Mouse (Mus musculus) heart, embryonic 11.5 days (tissue): ENCODE results near the gene 4930590J08Rik. TPM values are rescaled to one million over a fixed set of nuclear protein-coding genes. Genes with fewer than 3 reads are reported as not detected.
"Not testable (repeated sequence)": the region's sequence is repeated elsewhere in the genome, so short reads cannot be mapped to it uniquely, and the experiment has no call there.

Experiments
- ATAC-seq: fragments of 200-750 bp; cut with Nextera tagmentation; replicated peaks from 2 replicates; pipeline ENCODE4 v1.8.0; 2017; ENCODE audit warnings: moderate library complexity; ENCODE audit not compliant: insufficient number of reproducible peaks, low FRiP score, low TSS enrichment
- H3K27ac ChIP-seq: fragments of 300-500 bp; sonication (generic); 2 replicates; pipeline ENCODE4 v1.5.1; 2014; ENCODE audit warnings: mild to moderate bottlenecking, low read depth, low read length
- H3K27me3 ChIP-seq: fragments of 300-500 bp; sonication (generic); 2 replicates; pipeline ENCODE4 v1.6.1; 2014; ENCODE audit warnings: mild to moderate bottlenecking, low read length, mixed read lengths; ENCODE audit not compliant: control insufficient read depth, insufficient read depth
- H3K36me3 ChIP-seq: fragments of 300-500 bp; sonication (generic); 2 replicates; pipeline ENCODE4 v1.6.1; 2014; ENCODE audit warnings: mild to moderate bottlenecking, low read length, moderate library complexity, mixed read lengths; ENCODE audit not compliant: control insufficient read depth, insufficient read depth
- H3K4me1 ChIP-seq: fragments of 300-500 bp; sonication (generic); 2 replicates; pipeline ENCODE4 v1.6.1; 2014; ENCODE audit warnings: low read length; ENCODE audit not compliant: control insufficient read depth, insufficient read depth
- H3K4me2 ChIP-seq: fragments of 300-500 bp; sonication (generic); 2 replicates; pipeline ENCODE4 v1.6.1; 2014; ENCODE audit warnings: mild to moderate bottlenecking, moderate library complexity
- H3K4me3 ChIP-seq: fragments of 300-500 bp; sonication (generic); 2 replicates; pipeline ENCODE4 v1.5.1; 2014; ENCODE audit warnings: low read depth, low read length
- H3K9ac ChIP-seq: fragments of 300-500 bp; sonication (generic); 2 replicates; pipeline ENCODE4 v1.6.1; 2014; ENCODE audit warnings: mild to moderate bottlenecking, low read depth, low read length, moderate library complexity
- H3K9me3 ChIP-seq: fragments of 300-500 bp; sonication (generic); replicated peaks from 2 replicates; pipeline ENCODE4 v1.6.1; 2016; ENCODE audit warnings: low read length; ENCODE audit not compliant: control insufficient read depth
- WGBS: fragments of 180-500 bp; shearing (Covaris S2); extraction: QIAGEN DNeasy Blood & Tissue Kit; methylation state at CpG from one replicate; pipeline ENCODE4 v1.1.7; 2014; ENCODE audit not compliant: insufficient replicate concordance; 5-methylcytosine and 5-hydroxymethylcytosine counted together
- polyA plus RNA-seq: library from polyadenylated mRNA; unstranded; fragments of >200 nt; fragmentation: Nextera tagmentation; extraction: Ambion mirVana; gene quantifications from 2 replicates; pipeline ENCODE4 v1.2.1, GENCODE M21; 2014

4930590J08Rik gene
- polyA plus RNA-seq, 1 experiment from 2014 or later: 0.20 TPM

DNA sequence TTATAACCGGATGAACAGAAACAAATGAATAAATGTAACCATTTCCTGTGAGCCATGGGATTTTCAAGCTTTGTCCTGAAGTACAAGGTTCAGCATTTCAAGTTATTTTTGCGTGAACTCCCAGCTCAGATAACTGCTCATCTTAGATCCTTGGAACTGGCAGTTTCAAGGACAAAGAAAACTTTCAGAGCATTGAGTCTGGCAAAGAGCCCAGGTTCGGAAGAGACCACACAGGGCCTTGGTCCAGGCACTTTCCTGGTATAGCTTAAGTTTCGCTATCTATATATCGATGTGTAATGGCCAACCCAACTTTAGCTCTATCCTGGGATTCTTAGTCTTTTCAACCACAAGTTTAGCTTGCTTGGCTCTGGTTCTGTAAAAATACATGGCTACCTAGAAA is 28.6 kb downstream of the 4930590J08Rik start:
- H3K36me3 ChIP-seq: no peaks in the 10 kb centered on the region
- H3K4me3 ChIP-seq: no peak overlapping the region
- ATAC-seq: no peak
- H3K27ac ChIP-seq: no peak overlapping the region
- H3K9ac ChIP-seq: no peak overlapping the region
- H3K4me2 ChIP-seq: no peak overlapping the region
- no peaks in the 10 kb centered on the region for H3K4me1 ChIP-seq
- H3K27me3 ChIP-seq: no peaks in the 10 kb centered on the region; the same call in 1 of the 2 replicates
- no peaks in the 10 kb centered on the region for H3K9me3 ChIP-seq
- 71% methylated on average over 5 of the region's 5 CpGs for WGBS

DNA sequence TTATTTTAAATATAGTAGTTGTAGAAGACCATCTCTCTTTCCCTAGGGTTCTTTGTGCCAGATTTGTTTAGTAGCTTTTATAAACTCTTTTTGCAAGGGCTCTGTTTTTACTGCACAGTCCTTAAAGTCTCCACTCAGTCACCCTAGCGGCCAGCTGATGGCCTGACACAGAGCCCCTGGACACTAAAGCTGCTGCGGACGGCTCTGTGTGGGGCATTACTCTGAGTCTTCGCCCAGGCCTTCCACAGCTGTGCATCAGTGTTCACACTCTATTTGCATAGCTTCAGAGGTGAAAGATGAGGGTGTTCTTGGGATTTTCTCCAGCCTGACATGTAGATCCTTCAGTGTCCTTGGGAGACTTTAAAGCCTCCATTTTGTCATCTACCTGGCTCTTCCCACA is 35.9 kb downstream of the 4930590J08Rik start:
- 53% methylated on average over 4 of the region's 4 CpGs for WGBS
- ATAC-seq: no peak
- H3K4me3 ChIP-seq: no peak overlapping the region

DNA sequence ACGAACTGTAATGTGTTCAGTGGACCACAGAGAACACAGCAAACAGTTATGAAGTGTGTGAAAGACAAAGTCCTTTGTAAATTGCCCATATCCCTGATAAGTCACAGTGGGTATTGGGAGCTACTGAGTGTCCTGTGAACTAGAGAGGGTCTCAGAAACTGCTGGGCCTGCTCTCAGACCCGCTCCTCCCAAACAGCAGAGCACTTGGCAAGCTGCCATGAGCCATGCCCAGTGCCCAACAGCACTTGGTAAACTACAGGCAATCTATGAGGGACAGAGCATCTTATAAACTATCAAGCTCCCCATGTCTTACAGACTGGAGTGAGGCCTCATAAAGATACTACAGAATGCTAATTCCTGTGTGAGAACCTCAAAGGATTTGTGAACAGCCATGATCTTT is 45.8 kb downstream of the 4930590J08Rik start:
- H3K9me3 ChIP-seq: no peaks in the 10 kb centered on the region
- no peaks in the 10 kb centered on the region for H3K4me1 ChIP-seq

More for the DNA sequence above, 35.9 kb downstream of the 4930590J08Rik start:
- Histone ChIP-seq H3K27me3 (no peaks in the 10 kb centered on the region), H3K4me1 (0 out of 2 replicates have a peak, but pooled peaks cover 2% of the 10 kb centered on the region), H3K9ac (no peak overlapping the region), H3K27ac (no peak overlapping the region), H3K9me3 (no peaks in the 10 kb centered on the region), H3K36me3 (no peaks in the 10 kb centered on the region), H3K4me2 (no peak overlapping the region)

DNA sequence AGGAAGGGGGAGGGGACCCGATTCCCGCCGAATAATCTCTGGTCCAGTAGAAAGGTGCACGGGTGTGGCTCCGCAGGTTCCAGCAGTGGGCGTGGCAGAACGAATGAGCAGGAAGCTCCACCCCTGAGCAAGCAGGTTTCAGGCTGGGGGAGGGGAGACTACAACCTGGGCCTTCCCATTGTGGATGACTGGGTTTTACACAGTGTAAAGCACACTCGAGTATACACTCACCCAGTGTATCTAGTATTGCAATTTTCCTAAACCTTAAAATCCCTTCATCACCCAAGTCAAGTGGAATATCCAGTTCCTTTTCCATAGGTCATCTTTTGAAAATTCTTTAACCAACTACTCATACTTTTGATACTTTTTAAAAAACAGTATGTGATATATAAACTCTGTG is 55.4 kb downstream of the 4930590J08Rik start:
- ATAC-seq, H3K36me3 ChIP-seq, H3K9me3 ChIP-seq, H3K27me3 ChIP-seq, H3K4me2 ChIP-seq, H3K4me1 ChIP-seq, H3K9ac ChIP-seq, H3K4me3 ChIP-seq, H3K27ac ChIP-seq: not testable (repeated sequence)
- WGBS: 11% methylated on average over 2 of the region's 8 CpGs

More for the DNA sequence above, 45.8 kb downstream of the 4930590J08Rik start:
- ATAC-seq: no peak
- Histone ChIP-seq H3K36me3 (no peaks in the 10 kb centered on the region), H3K27me3 (peaks cover 7% of the 10 kb centered on the region; the same call in 1 of the 2 replicates), H3K27ac (no peak overlapping the region), H3K4me2 (no peak overlapping the region), H3K9ac (no peak overlapping the region), H3K4me3 (no peak overlapping the region)
- WGBS: 68% methylated on average over 2 of the region's 2 CpGs

DNA sequence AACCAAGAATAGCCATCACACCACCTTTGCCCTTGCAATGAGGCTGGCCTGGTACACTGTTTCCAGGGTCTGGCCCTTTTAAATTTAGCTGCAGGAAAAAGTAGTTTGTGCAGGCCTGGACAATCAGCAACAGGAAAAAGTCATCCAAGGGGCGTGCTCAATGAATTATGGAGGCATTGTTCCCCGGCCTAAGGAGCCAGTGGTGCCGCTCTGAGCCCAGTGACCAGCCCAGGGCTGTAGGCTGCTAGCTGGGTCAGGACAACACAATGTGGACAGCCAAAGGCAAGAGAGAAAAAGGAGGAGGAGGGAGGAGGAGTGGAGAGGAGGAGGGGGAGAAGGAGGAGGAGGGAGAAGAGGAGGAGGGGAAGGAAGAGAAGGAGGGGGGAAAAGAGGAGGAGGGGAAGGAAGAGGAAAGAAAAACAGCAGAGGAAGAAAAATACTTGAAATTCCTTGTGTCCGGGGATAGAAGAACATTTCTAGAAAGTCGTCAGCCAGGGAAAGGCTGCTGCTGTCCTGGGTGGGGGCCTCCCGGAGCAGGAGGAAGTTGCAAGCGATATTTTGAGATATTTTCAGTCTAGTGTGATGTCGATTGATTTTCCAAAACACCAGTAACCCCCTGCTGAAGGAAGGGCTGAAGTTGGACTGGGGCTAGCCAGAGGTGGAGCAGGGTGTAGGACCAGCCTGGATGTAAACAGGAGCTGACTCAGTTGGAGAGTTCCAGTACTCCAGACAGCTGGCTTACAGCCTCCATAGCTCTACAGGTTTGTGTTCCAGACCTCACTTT is 57.6 kb downstream of the 4930590J08Rik start:
- 0 out of 2 replicates have a peak, but pooled peaks cover 3% of the 10 kb centered on the region for H3K4me1 ChIP-seq
- H3K36me3 ChIP-seq: no peaks in the 10 kb centered on the region
- peak overlapping the region; percentile 75 for H3K27ac ChIP-seq
- ATAC-seq: no peak; the same call in 1 of the 2 replicates
- H3K9me3 ChIP-seq: no peaks in the 10 kb centered on the region
- peaks cover 2% of the 10 kb centered on the region; the same call in 1 of the 2 replicates for H3K27me3 ChIP-seq
- no peak overlapping the region for H3K9ac ChIP-seq
- H3K4me2 ChIP-seq: peak overlapping the region; percentile 33
- WGBS: 27% methylated on average over 8 of the region's 8 CpGs
- H3K4me3 ChIP-seq: no peak overlapping the region

DNA sequence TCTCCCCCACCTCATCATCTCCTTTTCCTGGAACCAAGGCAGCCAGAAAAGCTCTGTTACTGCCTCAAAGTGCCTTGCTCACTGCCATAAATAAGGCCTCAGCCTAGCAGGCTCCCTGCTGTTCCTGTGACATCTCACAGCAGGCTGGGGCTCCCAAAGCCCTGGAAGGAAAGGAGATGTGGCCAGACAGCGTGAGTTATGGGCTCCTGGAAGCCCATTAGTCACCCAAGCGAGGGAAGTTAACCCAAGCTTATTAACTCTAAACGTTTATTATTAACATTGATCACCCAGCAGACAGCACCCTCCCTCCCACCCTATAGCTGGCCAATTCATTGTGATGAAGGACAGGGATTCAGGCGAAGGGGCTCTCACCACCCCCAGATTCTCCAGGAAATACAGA is 60.8 kb downstream of the 4930590J08Rik start:
- H3K36me3 ChIP-seq: no peaks in the 10 kb centered on the region
- WGBS: 20% methylated on average over 4 of the region's 4 CpGs
- 0 out of 2 replicates have a peak, but pooled peaks cover 3% of the 10 kb centered on the region for H3K4me1 ChIP-seq
- H3K4me3 ChIP-seq: no peak overlapping the region
- ATAC-seq: no peak
- H3K27ac ChIP-seq: no peak overlapping the region
- H3K4me2 ChIP-seq: no peak overlapping the region
- no peaks in the 10 kb centered on the region for H3K9me3 ChIP-seq
- H3K27me3 ChIP-seq: no peaks in the 10 kb centered on the region
- H3K9ac ChIP-seq: no peak overlapping the region

DNA sequence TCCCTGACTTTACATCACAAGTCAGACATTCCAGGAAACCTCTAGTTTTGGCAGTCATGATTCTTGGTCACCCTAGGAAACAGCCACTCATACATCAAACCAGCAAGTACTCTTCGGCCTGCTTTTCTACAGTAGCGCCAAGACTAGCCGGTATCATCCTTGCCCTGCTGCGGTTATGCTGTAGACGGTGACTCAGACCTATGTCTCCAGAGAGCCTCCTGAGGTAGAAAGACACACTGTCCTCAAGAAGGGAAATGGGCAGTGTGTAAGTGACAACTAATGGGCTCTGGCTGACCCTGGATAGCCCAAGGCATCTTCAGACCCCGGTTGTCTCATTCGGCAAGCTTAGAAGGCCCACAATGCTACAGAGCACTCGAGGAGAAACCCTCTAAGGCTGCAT is 62.5 kb downstream of the 4930590J08Rik start:
- H3K9me3 ChIP-seq: no peaks in the 10 kb centered on the region
- no peak overlapping the region for H3K27ac ChIP-seq
- ATAC-seq: no peak
- no peaks in the 10 kb centered on the region for H3K27me3 ChIP-seq
- H3K4me1 ChIP-seq: 0 out of 2 replicates have a peak, but pooled peaks cover 3% of the 10 kb centered on the region
- H3K4me3 ChIP-seq: no peak overlapping the region
- H3K36me3 ChIP-seq: no peaks in the 10 kb centered on the region
- H3K9ac ChIP-seq: no peak overlapping the region
- no peak overlapping the region for H3K4me2 ChIP-seq
- 84% methylated on average over 8 of the region's 8 CpGs for WGBS

DNA sequence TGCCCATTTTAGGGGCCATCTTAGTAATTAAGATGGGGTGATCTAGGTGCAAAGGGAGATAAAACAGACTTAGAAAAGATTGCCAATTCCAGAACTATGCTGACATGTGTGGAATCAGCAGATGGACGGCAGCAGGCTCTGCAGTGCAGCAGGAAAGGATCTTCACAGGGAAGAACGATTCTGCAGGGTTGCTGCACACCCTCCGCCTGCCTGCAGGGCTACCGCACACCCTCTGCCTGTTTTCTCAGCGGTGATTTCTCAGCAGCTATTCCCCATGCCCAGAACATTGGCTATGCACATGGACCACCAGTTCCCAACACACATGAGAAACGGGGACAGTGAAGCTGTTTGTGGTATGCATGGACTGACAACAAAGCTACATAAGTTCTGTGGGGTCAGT is 63.4 kb downstream of the 4930590J08Rik start:
- Histone ChIP-seq H3K4me1 (0 out of 2 replicates have a peak, but pooled peaks cover under 1% of the 10 kb centered on the region), H3K4me3 (no peak overlapping the region), H3K36me3 (no peaks in the 10 kb centered on the region), H3K9me3 (no peaks in the 10 kb centered on the region), H3K27ac (no peak overlapping the region), H3K27me3 (no peaks in the 10 kb centered on the region), H3K9ac (no peak overlapping the region), H3K4me2 (no peak overlapping the region)
- 42% methylated on average over 6 of the region's 6 CpGs for WGBS
- no peak for ATAC-seq
